Mouse (Mus musculus) activated CD4-positive, CD25-positive, alpha-beta regulatory T cell, adult 4 months (primary cell): ENCODE results near the gene Pea15a. TPM values are rescaled to one million over a fixed set of nuclear protein-coding genes. Genes with fewer than 3 reads are reported as not detected.
"Not testable (repeated sequence)": the region's sequence is repeated elsewhere in the genome, so short reads cannot be mapped to it uniquely, and the experiment has no call there.

ENCODE experiments used
- ATAC-seq: one replicate; pipeline ENCODE4 v1.8.0; 2017
- polyA plus RNA-seq, 2 experiments: library from polyadenylated mRNA; unstranded; fragments of 100-300 nt; shearing (Covaris generic); gene quantifications; one replicate each; pipeline ENCODE4 v1.2.1; 2017

Pea15a gene
- polyA plus RNA-seq, result 10 to 100 TPM; 42.0 to 43.1 TPM

- ATAC-seq, result peak; percentile 59
Measured at GRCm38 (mm10) chr1:172206141-172206917, at the start of gene Pea15a. Pea15a (minus strand) TSS chr1:172206804.

GRCm38 (mm10) chr1:172247679-172248078 lies 41.1 kb upstream of the Pea15a start:
- ATAC-seq, result peak; percentile 40

GRCm38 (mm10) chr1:172247216-172247615 lies 40.6 kb upstream of the Pea15a start:
- ATAC-seq, result no peak

GRCm38 (mm10) chr1:172244645-172245044 lies 38.0 kb upstream of the Pea15a start:
- ATAC-seq, result not testable (repeated sequence)

- no peak for ATAC-seq
Measured at GRCm38 (mm10) chr1:172243547-172244205, 37.1 kb upstream of the Pea15a start.

GRCm38 (mm10) chr1:172242401-172242800 lies 35.8 kb upstream of the Pea15a start:
- no peak for ATAC-seq

- no peak for ATAC-seq
Measured at GRCm38 (mm10) chr1:172240945-172241708, 34.5 kb upstream of the Pea15a start.

- ATAC-seq, result no peak
Measured at GRCm38 (mm10) chr1:172229215-172229614, 22.6 kb upstream of the Pea15a start.

GRCm38 (mm10) chr1:172228209-172228608 lies 21.6 kb upstream of the Pea15a start:
- ATAC-seq, result no peak

GRCm38 (mm10) chr1:172221297-172222063 lies 14.9 kb upstream of the Pea15a start:
- ATAC-seq, result no peak

GRCm38 (mm10) chr1:172220414-172220813 lies 13.8 kb upstream of the Pea15a start:
- no peak for ATAC-seq

GRCm38 (mm10) chr1:172219451-172220406 lies 13.1 kb upstream of the Pea15a start, which contains the start of gene Casq1:
Casq1 (minus strand) TSS chr1:172219868.
- ATAC-seq, result no peak

- no peak for ATAC-seq
Measured at GRCm38 (mm10) chr1:172218164-172218910, 11.7 kb upstream of the Pea15a start.

GRCm38 (mm10) chr1:172217148-172217547 lies 10.5 kb upstream of the Pea15a start:
- peak; percentile 90 for ATAC-seq

- no peak for ATAC-seq
Measured at GRCm38 (mm10) chr1:172214748-172215147, 8.1 kb upstream of the Pea15a start.

- ATAC-seq, result no peak
Measured at GRCm38 (mm10) chr1:172213771-172214170, 7.2 kb upstream of the Pea15a start.

- no peak for ATAC-seq
Measured at GRCm38 (mm10) chr1:172212776-172213175, 6.2 kb upstream of the Pea15a start.

GRCm38 (mm10) chr1:172207111-172207584 lies 544 bp upstream of the Pea15a start:
- no peak for ATAC-seq

- peak; percentile 86 for ATAC-seq
Measured at GRCm38 (mm10) chr1:172205741-172206087, 890 bp downstream of the Pea15a start.
